Mouse (Mus musculus): ENCODE measurements at regions not wholly inside any gene's neighbourhood (a gene's known extent, or its start where the extent isn't known, plus 50 kb on each side); places are given as distances from the start of the nearest gene placed in this dataset.

GRCm38 (mm10) chr14:104695101-104695500 lies 172.7 kb upstream of the Rnf219 start:
- no peak for TF ChIP-seq FLI1 (IDR thresholded peaks at IDR 0.05; ENCODE audit: low read length)
- no peak for TF ChIP-seq GATA1 (IDR thresholded peaks at IDR 0.05; ENCODE audit: borderline replicate concordance, low read length)

Measured in megakaryocyte, embryonic 14.5 days (primary cell).